Mouse (Mus musculus) forebrain, embryonic 13.5 days (tissue): Measurements from ENCODE around the gene Sall1. TPM values are rescaled to one million over a fixed set of nuclear protein-coding genes. Genes with fewer than 3 reads are reported as not detected.

ENCODE experiments used
- ATAC-seq: fragments of 200-750 bp; cut with Nextera tagmentation; 2 replicates; pipeline ENCODE4 v1.8.0; 2017
- H3K27ac ChIP-seq: fragments of 300-500 bp; sonication (generic); 2 replicates; pipeline ENCODE4 v1.5.1; 2015; ENCODE audit warnings: inconsistent platforms, mild to moderate bottlenecking, moderate library complexity
- H3K27me3 ChIP-seq: fragments of 300-500 bp; sonication (generic); 2 replicates; pipeline ENCODE4 v1.6.1; 2015; ENCODE audit warnings: mild to moderate bottlenecking, inconsistent platforms
- H3K36me3 ChIP-seq: fragments of 300-500 bp; sonication (generic); 2 replicates; pipeline ENCODE4 v1.6.1; 2015; ENCODE audit warnings: mild to moderate bottlenecking, inconsistent platforms; ENCODE audit not compliant: poor library complexity, severe bottlenecking
- H3K4me1 ChIP-seq: fragments of 300-500 bp; sonication (generic); 2 replicates; pipeline ENCODE4 v1.6.1; 2015; ENCODE audit warnings: inconsistent platforms
- H3K4me2 ChIP-seq: fragments of 300-500 bp; sonication (generic); 2 replicates; pipeline ENCODE4 v1.6.1; 2015; ENCODE audit warnings: inconsistent platforms, mild to moderate bottlenecking, moderate library complexity
- H3K4me3 ChIP-seq: fragments of 300-500 bp; sonication (generic); 2 replicates; pipeline ENCODE4 v1.5.1; 2015; ENCODE audit warnings: mild to moderate bottlenecking, inconsistent platforms
- H3K9ac ChIP-seq: fragments of 300-500 bp; sonication (generic); 2 replicates; pipeline ENCODE4 v1.6.1; 2015; ENCODE audit warnings: mild to moderate bottlenecking, inconsistent platforms
- H3K9me3 ChIP-seq: fragments of 300-500 bp; sonication (generic); replicated peaks from 2 replicates; pipeline ENCODE4 v1.6.1; 2016; ENCODE audit warnings: inconsistent platforms
- WGBS: fragments of 180-500 bp; shearing (Covaris S2); methylation state at CpG from one replicate; pipeline ENCODE4 v1.1.7; 2015; 5-methylcytosine and 5-hydroxymethylcytosine counted together
- polyA plus RNA-seq: library from polyadenylated mRNA; unstranded; fragments of >200 nt; fragmentation: Nextera tagmentation; extraction: Ambion mirVana; gene quantifications from 2 replicates; pipeline ENCODE4 v1.2.1, GENCODE M21; 2015

Gene Sall1
- polyA plus RNA-seq, 1 experiment from 2014 or later = 26.2 TPM

DNA sequence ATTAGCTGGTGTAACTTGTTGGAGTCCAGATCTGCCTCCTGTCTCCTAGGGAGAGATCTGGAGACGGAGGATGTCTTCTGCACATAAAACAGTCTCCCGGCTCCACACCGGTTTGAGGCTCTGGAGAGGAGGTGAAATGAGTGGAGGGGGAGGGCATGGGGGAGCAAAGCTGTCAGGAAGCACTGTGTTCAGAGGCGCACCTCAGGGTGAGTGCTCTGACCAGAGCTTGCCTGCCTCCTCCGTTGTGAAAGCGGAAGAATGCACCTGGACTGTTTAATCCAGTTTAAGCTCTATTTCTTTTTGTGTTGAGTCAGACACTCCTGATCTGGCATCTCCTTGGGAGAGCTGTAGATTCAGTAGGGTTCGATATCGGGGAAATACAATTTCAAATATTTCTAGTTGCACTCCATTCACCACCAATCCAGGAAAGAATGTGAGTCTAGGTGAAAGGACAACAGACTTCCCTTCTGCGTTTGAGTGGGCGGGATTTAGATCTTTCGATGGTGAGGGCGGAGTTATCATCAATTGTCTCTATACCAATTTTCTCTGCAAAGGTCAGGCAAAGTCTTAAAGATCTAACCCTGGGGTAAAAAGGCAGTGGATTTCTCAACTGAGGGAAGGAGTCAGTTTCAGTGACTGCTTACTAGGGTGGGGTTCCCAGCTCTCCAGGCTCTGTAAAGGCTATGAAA is 31.8 kb downstream of the Sall1 start:
- Histone ChIP-seq H3K36me3 (no peaks in the 10 kb centered on the region), H3K9me3 (no peaks in the 10 kb centered on the region), H3K4me3 (no peak overlapping the region), H3K27me3 (peaks cover 9% of the 10 kb centered on the region), H3K4me1 (peaks cover 7% of the 10 kb centered on the region), H3K9ac (no peak overlapping the region), H3K27ac (no peak overlapping the region), H3K4me2 (no peak overlapping the region)
- 20% methylated on average over 12 of the region's 12 CpGs for WGBS
- ATAC-seq = no peak

DNA sequence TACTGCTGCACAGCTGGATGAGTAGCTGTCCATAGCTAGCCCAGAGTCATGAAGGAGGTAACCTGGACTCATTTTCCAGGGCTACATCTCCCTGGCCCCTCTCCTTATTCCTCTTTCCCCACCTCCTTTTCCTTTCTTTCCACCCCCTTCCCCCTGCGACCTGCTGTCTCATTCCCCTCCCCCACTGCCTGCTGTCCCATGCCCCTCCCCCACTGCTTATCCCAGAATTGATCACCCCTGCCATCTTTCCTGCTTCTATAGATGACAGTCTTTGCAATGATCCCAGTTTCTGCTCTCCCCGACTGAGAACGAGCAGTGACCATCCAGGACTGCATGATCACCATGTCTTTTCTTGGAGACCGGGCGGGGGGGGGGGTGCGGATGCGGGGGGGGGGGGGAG is 35.2 kb downstream of the Sall1 start:
- no peak for ATAC-seq
- no peaks in the 10 kb centered on the region for H3K36me3 ChIP-seq
- H3K4me2 ChIP-seq = no peak overlapping the region
- no peaks in the 10 kb centered on the region for H3K9me3 ChIP-seq
- WGBS = 23% methylated on average over 5 of the region's 7 CpGs
- H3K9ac ChIP-seq = no peak overlapping the region
- peaks cover 9% of the 10 kb centered on the region for H3K27me3 ChIP-seq
- H3K4me1 ChIP-seq = peaks cover 24% of the 10 kb centered on the region
- H3K27ac ChIP-seq = no peak overlapping the region
- no peak overlapping the region for H3K4me3 ChIP-seq

DNA sequence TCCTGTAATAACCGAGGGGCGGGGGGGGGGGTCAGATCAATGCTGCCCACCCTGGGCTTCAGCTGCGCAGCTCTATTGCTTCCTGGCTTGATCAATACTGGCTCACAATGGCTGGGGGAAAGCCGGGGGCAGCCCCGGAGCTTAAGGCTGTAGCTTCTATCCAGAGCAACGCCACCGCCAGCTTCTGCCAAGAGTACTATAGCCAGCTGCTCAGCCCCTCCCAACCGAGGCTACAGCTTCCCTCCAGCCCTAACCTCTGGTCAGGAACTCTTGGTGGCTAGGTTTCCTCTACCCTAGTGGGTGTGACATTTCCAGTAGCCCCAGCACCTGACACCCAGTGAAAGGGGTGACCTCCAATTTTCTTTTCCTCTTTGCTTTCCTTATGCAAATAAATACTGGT is 36.8 kb downstream of the Sall1 start:
- ATAC-seq = peak; percentile 59; the same call in 1 of the 2 replicates
- 0 out of 2 replicates have a peak overlapping the region, but pooled peaks have one; percentile 74 for H3K9ac ChIP-seq
- WGBS = 0% methylated on average over 8 of the region's 8 CpGs
- peaks cover 25% of the 10 kb centered on the region for H3K4me1 ChIP-seq
- no peaks in the 10 kb centered on the region for H3K36me3 ChIP-seq
- H3K27me3 ChIP-seq = peaks cover 12% of the 10 kb centered on the region
- no peak overlapping the region for H3K27ac ChIP-seq
- H3K9me3 ChIP-seq = no peaks in the 10 kb centered on the region
- peak overlapping the region; percentile 91 for H3K4me2 ChIP-seq
- H3K4me3 ChIP-seq = peak overlapping the region; percentile 55

DNA sequence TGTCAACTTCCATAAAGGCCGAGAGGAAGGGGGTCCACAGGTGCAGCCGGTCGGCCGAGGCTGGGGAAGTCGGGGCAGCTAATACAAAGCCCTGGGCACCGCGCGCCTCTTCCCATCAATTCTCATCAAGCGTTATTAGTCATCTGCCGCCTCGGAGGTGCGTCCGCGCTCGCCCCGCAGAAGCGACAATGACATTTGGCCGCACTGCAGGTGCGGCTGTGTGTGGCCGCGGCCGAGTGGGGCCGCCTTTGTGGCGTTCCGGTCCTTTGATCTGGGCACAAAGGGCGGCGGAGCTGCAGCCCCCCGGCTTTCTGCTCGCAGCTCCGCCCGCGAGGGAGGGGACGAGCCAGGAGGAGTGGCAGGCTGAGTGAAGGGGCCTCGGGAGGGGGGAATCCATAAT is 37.5 kb downstream of the Sall1 start:
- Histone ChIP-seq H3K27me3 (peaks cover 15% of the 10 kb centered on the region), H3K4me3 (peak overlapping the region; percentile 55), H3K36me3 (no peaks in the 10 kb centered on the region), H3K9me3 (no peaks in the 10 kb centered on the region), H3K4me2 (peak overlapping the region; percentile 91), H3K4me1 (peaks cover 25% of the 10 kb centered on the region), H3K9ac (peak overlapping the region; percentile 74), H3K27ac (no peak overlapping the region)
- peak; percentile 68; the same call in 1 of the 2 replicates for ATAC-seq
- WGBS = under 1% methylated on average over 34 of the region's 34 CpGs

DNA sequence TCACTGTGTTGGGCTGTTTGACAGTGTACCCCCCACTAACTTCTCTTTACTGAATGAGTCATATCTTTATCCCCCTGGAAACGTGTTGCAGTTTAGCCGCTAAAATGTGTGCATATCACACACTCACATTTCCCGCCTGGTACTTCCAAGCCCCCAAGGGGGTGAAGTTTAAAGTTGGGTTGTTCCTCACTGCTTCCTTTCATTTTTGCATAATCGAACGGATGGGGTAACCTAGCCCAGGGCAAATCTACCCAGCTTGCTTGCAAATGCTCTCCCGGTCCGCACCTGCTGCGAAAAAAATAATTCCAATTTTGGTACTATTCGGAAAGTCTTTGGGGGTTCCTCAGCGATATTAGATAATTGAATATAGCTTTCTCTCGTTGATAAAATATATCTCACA is 38.2 kb downstream of the Sall1 start:
- Histone ChIP-seq H3K27me3 (peaks cover 17% of the 10 kb centered on the region), H3K4me2 (peak overlapping the region; percentile 91), H3K4me3 (peak overlapping the region; percentile 55), H3K4me1 (peaks cover 25% of the 10 kb centered on the region), H3K9me3 (no peaks in the 10 kb centered on the region), H3K9ac (no peak overlapping the region), H3K36me3 (no peaks in the 10 kb centered on the region), H3K27ac (no peak overlapping the region)
- no peak; the same call in 1 of the 2 replicates for ATAC-seq
- WGBS = 35% methylated on average over 11 of the region's 11 CpGs

DNA sequence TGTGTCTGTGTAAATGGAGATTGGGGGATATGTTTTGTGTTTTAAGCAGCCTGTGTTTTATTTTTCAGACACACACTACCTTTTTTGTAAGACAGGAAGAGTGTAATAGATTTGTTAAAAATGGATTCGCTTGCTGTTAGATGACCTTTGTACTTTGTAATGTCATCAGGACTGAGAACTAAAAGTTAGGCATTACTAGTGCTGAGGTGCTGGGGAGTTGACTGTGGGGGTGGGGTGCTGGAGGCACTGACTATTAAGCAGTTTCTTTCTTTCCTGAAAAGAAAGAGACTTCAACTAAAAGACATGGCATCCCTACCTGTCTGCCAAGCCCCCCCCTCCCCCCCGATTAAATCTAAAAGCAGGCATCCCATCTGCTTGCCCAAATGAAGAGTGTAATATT is 39.9 kb downstream of the Sall1 start:
- Histone ChIP-seq H3K9me3 (no peaks in the 10 kb centered on the region), H3K9ac (no peak overlapping the region), H3K4me3 (no peak overlapping the region), H3K27ac (no peak overlapping the region), H3K4me2 (no peak overlapping the region), H3K4me1 (peaks cover 25% of the 10 kb centered on the region), H3K36me3 (no peaks in the 10 kb centered on the region), H3K27me3 (peaks cover 17% of the 10 kb centered on the region)
- 13% methylated on average over 2 of the region's 2 CpGs for WGBS
- no peak for ATAC-seq

DNA sequence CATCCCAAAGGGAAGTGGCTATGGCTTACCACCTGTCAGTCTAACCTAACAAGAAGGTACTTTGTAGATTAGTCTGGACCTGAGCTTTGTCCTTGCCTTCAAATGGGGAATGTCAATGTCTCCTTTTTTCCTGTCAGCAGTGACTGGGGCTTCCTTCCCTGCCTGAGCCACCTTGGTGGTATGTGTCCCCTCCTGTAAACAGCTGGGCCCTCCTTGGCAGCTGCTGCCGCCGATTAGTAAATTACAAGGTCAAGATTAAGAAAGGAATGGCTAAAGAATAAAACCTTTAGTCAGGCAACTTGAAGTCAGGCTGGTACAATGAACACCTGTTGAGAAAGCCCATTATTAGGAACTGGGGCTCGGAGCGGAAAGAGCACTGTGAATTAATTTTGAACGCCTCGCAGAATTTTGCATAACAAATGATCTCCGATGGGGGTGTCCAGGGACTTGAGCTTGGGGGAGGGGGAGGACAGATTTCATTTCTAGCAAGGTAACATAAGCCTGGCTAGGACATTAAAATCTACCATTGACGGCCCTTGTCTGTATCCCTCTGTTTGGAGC is 40.5 kb downstream of the Sall1 start:
- ATAC-seq = no peak
- no peaks in the 10 kb centered on the region for H3K9me3 ChIP-seq
- peaks cover 25% of the 10 kb centered on the region for H3K4me1 ChIP-seq
- no peak overlapping the region for H3K4me2 ChIP-seq
- no peaks in the 10 kb centered on the region for H3K36me3 ChIP-seq
- peaks cover 17% of the 10 kb centered on the region for H3K27me3 ChIP-seq
- H3K9ac ChIP-seq = no peak overlapping the region
- H3K27ac ChIP-seq = no peak overlapping the region
- 4% methylated on average over 8 of the region's 8 CpGs for WGBS
- no peak overlapping the region for H3K4me3 ChIP-seq

DNA sequence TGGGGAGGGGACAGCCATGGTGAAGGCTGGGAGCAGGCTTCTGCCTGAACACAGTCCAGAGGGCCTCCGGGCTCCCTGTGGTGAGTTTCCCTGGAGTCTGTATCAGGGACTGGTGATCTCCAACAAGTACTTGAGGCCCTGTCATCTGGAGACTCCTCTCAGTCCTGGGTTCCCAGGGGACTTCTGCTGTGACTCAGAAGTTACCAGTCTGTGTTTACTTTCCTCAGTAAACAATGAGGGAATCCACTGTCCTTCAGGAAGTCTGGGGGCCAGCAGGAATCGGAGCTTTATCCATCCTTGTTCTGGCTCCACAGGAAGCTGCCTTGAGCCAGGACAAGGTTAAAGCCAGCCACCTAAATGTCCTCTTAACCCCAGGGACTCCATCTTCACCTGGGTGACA is 41.8 kb downstream of the Sall1 start:
- no peak overlapping the region for H3K4me3 ChIP-seq

DNA sequence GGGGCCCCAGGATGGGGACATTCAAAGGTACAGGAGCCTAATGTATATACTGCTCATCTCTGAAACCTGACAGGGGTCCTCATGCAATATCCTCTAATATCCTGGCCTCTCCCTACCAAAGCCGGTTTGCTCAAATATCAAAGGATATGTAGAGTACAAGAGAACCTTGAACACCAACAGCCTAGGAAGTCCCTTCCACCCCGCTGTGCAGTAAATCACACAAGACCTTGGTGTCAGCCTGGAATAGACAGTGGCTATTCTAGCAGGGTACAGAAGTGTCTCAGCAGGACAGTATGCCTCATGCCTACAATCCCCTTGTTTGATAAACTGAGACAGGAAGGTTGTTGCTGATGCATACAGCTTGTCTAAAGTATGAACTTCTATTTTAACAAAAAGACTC is 46.7 kb downstream of the Sall1 start:
- peaks cover 14% of the 10 kb centered on the region; the same call in 1 of the 2 replicates for H3K27me3 ChIP-seq
- no peak overlapping the region for H3K4me3 ChIP-seq
- no peaks in the 10 kb centered on the region for H3K4me1 ChIP-seq
- no peak overlapping the region for H3K27ac ChIP-seq
- 89% methylated on average over 2 of the region's 2 CpGs for WGBS
- no peak for ATAC-seq
- H3K4me2 ChIP-seq = no peak overlapping the region
- no peaks in the 10 kb centered on the region for H3K36me3 ChIP-seq
- H3K9me3 ChIP-seq = no peaks in the 10 kb centered on the region
- H3K9ac ChIP-seq = no peak overlapping the region

More for the DNA sequence above, 41.8 kb downstream of the Sall1 start:
- WGBS = 74% methylated on average over 2 of the region's 2 CpGs
- H3K9ac ChIP-seq = no peak overlapping the region
- H3K27ac ChIP-seq = no peak overlapping the region
- no peaks in the 10 kb centered on the region for H3K36me3 ChIP-seq
- ATAC-seq = no peak
- peaks cover 18% of the 10 kb centered on the region for H3K4me1 ChIP-seq
- H3K9me3 ChIP-seq = no peaks in the 10 kb centered on the region
- no peak overlapping the region for H3K4me2 ChIP-seq
- H3K27me3 ChIP-seq = peaks cover 16% of the 10 kb centered on the region; the same call in 1 of the 2 replicates

DNA sequence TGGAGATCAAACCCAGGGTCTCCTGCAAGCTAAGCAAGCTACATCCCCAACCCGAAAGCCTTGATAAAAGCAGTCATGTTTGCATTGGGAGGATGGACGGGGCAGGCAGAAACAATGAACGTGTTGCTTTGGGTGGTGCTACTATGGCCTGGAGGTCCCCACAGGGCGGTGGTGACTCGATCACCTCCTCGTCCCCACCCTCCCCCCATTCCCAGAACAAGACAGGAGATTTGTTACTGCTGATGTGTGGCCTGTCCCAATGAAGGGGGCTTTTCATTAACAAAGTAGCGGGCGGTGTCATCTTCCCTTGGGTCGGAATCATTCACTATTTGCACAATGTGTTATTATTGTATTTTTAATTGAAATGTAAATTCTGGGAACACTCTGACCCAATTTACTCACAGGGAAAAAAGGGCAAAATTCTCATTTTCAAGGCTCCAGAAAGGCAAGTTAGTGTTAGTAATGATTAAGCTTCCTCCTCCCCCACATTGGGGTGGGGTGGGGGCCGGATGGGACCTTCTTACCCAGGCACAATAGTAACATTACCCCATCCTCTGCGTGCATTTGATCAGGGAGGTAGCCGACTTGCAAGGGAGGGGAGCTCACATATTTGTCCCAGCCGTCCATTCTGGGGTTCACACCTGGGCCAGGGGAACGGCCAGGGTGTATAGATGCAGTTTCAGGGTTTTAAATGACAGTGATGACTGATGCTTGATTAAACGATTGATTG is 52.0 kb downstream of the Sall1 start:
- 51% methylated on average over 15 of the region's 15 CpGs for WGBS
- Histone ChIP-seq H3K9ac (no peak overlapping the region), H3K9me3 (no peaks in the 10 kb centered on the region), H3K4me2 (no peak overlapping the region), H3K27ac (no peak overlapping the region), H3K36me3 (no peaks in the 10 kb centered on the region), H3K4me3 (no peak overlapping the region), H3K4me1 (no peaks in the 10 kb centered on the region), H3K27me3 (no peaks in the 10 kb centered on the region)
- ATAC-seq = no peak

DNA sequence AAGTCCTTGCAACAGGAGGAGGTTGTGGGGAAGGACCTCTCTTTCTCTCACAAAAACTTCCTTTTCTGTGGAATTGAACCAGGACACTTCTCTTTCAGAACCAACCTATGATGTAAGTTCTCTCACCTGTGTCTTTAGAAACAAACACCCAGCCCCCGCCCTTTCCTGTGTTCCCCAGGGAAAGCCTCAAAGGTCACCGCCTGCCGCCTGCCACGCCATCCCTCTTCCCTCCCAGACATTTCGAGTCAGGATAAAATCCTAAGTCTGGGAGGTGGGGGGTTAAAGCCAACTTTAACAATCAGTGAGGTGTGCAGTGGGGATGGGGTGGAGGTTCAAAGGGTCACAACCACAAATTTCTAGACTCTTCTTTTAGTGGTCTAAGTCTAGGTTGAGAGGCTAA is 52.8 kb downstream of the Sall1 start:
- H3K4me3 ChIP-seq = no peak overlapping the region
- no peak overlapping the region for H3K27ac ChIP-seq
- 80% methylated on average over 5 of the region's 5 CpGs for WGBS
- H3K4me2 ChIP-seq = no peak overlapping the region
- H3K27me3 ChIP-seq = no peaks in the 10 kb centered on the region
- H3K36me3 ChIP-seq = no peaks in the 10 kb centered on the region
- no peak for ATAC-seq
- H3K9me3 ChIP-seq = no peaks in the 10 kb centered on the region
- no peak overlapping the region for H3K9ac ChIP-seq
- H3K4me1 ChIP-seq = no peaks in the 10 kb centered on the region

DNA sequence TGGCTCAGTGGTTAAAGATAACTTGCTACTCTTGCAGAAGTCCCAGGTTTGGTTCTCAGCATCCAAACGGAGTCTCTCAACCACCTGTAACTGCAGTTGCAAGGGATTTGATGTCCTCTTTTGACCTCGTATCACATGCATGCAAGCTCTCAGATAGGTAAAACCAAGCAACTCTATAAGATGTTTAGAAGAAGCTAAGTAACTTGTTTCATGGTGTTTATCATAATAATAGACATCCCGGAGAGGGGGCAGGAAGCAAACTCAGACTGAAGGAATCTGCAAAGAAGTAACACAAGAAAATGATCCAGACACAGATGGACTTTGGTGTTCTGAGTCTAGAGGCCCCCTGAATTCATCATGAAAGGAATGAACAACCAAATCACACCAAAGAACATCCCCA is 55.0 kb downstream of the Sall1 start:
- Histone ChIP-seq H3K36me3 (no peaks in the 10 kb centered on the region), H3K9ac (no peak overlapping the region), H3K27me3 (no peaks in the 10 kb centered on the region), H3K4me3 (no peak overlapping the region), H3K4me2 (no peak overlapping the region), H3K27ac (no peak overlapping the region), H3K4me1 (no peaks in the 10 kb centered on the region), H3K9me3 (no peaks in the 10 kb centered on the region)
- ATAC-seq = no peak
- WGBS = 87% methylated on average over 3 of the region's 3 CpGs
